Mouse (Mus musculus): Measurements from ENCODE around the gene 8030411F24Rik. TPM values are rescaled to one million over a fixed set of nuclear protein-coding genes. Genes with fewer than 3 reads are reported as not detected.
A peak's percentile ranks its signal among the peaks of the same experiment; 100 is the strongest.

8030411F24Rik gene
- not detected in 2 replicates for polyA plus RNA-seq (2014; fragmentation: Nextera tagmentation; extraction: Ambion mirVana)

GRCm38 (mm10) chr2:148781709-148782108, at the start of gene 8030411F24Rik:
Gene 8030411F24Rik (plus strand): TSS chr2:148782009.
- Histone ChIP-seq H3K4me3 (replicated peaks; ENCODE audit: low read length) (no peak within 1 kb of the TSS), H3K9ac (no peak within 1 kb of the TSS), H3K4me1 (replicated peaks; ENCODE audit: control insufficient read depth, insufficient read depth, low read length) (no peaks in the 10 kb centered on the region), H3K27ac (no peak within 1 kb of the TSS), H3K27me3 (ENCODE audit: control insufficient read depth, insufficient read depth, low read length) (no peaks in the 10 kb centered on the region), H3K9me3 (ENCODE audit: control insufficient read depth, low read length) (no peaks in the 10 kb centered on the region), H3K4me2 (replicated peaks) (no peak within 1 kb of the TSS), H3K36me3 (replicated peaks; ENCODE audit: control insufficient read depth, insufficient read depth) (no peaks in the 10 kb centered on the region)
- DNase-seq (ENCODE audit: low spot score) (no peak), ATAC-seq (ENCODE audit: low FRiP score) (no peak)
- WGBS = 23% methylated on average over 1 of the region's 1 CpGs

- WGBS = 3% methylated on average over 18 of the region's 18 CpGs
- Histone ChIP-seq H3K27ac (peak within 1 kb of the TSS; percentile 61), H3K9ac (peak within 1 kb of the TSS; percentile 95), H3K4me1 (replicated peaks; ENCODE audit: control insufficient read depth, insufficient read depth, low read length) (peaks cover 24% of the 10 kb centered on the region), H3K27me3 (ENCODE audit: control insufficient read depth, insufficient read depth, low read length) (no peaks in the 10 kb centered on the region), H3K9me3 (ENCODE audit: control insufficient read depth, low read length) (no peaks in the 10 kb centered on the region), H3K4me3 (replicated peaks; ENCODE audit: low read length) (peak within 1 kb of the TSS; percentile 86), H3K36me3 (replicated peaks; ENCODE audit: control insufficient read depth, insufficient read depth) (no peaks in the 10 kb centered on the region), H3K4me2 (replicated peaks) (peak within 1 kb of the TSS; percentile 89)
- DNase-seq (ENCODE audit: low spot score) (peak; percentile 92), ATAC-seq (ENCODE audit: low FRiP score) (peak; percentile 100)
Measured at GRCm38 (mm10) chr2:148732327-148733000, 49.3 kb upstream of the 8030411F24Rik start, which contains the start of gene Napb. Gene Napb (minus strand): TSS chr2:148732467.

DNA sequence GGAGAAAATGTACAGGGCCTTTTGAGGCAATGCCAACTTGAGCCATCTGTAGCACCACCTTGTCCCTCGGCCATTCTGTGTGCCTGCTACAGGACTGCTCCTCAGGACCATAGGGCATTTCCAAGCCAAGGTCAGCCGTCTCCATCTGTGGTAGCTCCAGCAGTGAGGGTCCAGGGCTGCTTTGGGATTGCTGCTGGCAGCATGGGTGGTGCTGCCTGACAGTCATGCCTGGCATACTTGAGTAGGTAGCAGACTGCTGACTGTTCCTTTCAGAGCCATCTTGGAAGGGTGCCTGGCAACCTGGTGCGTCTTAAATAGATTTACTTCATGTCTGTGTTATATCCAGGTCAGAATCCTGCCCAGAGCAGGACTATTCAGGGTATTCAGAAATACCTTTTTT, 38.8 kb upstream of the 8030411F24Rik start:
- Histone ChIP-seq H3K9me3 (ENCODE audit: control insufficient read depth, low read length) (no peaks in the 10 kb centered on the region), H3K4me2 (replicated peaks) (no peak overlapping the region), H3K4me3 (replicated peaks; ENCODE audit: low read length) (no peak overlapping the region), H3K36me3 (replicated peaks; ENCODE audit: control insufficient read depth, insufficient read depth) (no peaks in the 10 kb centered on the region), H3K9ac (no peak overlapping the region), H3K27ac (no peak overlapping the region), H3K4me1 (replicated peaks; ENCODE audit: control insufficient read depth, insufficient read depth, low read length) (no peaks in the 10 kb centered on the region), H3K27me3 (ENCODE audit: control insufficient read depth, insufficient read depth, low read length) (no peaks in the 10 kb centered on the region)
- 76% methylated on average over 3 of the region's 3 CpGs for WGBS
- no peak; the same call in 1 of the 2 replicates for ATAC-seq (ENCODE audit: low FRiP score)
- no peak for DNase-seq (ENCODE audit: low spot score)

- Histone ChIP-seq H3K9ac (no peak overlapping the region), H3K9me3 (ENCODE audit: control insufficient read depth, low read length) (no peaks in the 10 kb centered on the region), H3K4me1 (replicated peaks; ENCODE audit: control insufficient read depth, insufficient read depth, low read length) (no peaks in the 10 kb centered on the region), H3K36me3 (replicated peaks; ENCODE audit: control insufficient read depth, insufficient read depth) (no peaks in the 10 kb centered on the region), H3K27ac (no peak overlapping the region), H3K4me2 (replicated peaks) (no peak overlapping the region), H3K27me3 (ENCODE audit: control insufficient read depth, insufficient read depth, low read length) (no peaks in the 10 kb centered on the region), H3K4me3 (replicated peaks; ENCODE audit: low read length) (no peak overlapping the region)
- ATAC-seq (ENCODE audit: low FRiP score) (no peak), DNase-seq (ENCODE audit: low spot score) (no peak)
- 76% methylated on average over 3 of the region's 3 CpGs for WGBS
Measured at GRCm38 (mm10) chr2:148743846-148744407, 37.9 kb upstream of the 8030411F24Rik start.

DNA sequence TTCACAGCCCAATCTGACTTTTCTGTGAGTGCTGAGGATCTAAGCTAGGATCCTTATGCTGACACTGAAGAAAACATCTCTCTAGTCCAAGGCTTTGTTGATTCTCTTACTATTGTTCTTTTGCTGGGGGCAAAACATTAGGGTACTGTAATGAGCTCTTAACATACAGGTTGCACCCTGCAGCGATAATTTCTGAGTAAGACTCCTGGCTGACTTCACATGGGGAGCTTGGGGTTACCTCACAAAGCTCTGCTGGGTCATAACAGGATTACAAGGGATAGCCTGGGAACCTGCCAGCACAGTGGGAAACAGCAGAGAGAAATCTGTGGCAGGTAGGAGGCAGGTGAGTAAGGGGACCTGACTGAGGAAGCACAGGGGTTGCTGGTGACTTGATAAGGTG, 31.8 kb upstream of the 8030411F24Rik start, which contains the start of gene Cstl1:
Cstl1 (plus strand) TSS at position 301 of the 400 bp plus-strand sequence.
- Histone ChIP-seq H3K36me3 (replicated peaks; ENCODE audit: control insufficient read depth, insufficient read depth) (no peaks in the 10 kb centered on the region), H3K27ac (no peak within 1 kb of the TSS), H3K27me3 (ENCODE audit: control insufficient read depth, insufficient read depth, low read length) (no peaks in the 10 kb centered on the region), H3K4me3 (replicated peaks; ENCODE audit: low read length) (no peak within 1 kb of the TSS), H3K4me1 (replicated peaks; ENCODE audit: control insufficient read depth, insufficient read depth, low read length) (no peaks in the 10 kb centered on the region), H3K9ac (no peak within 1 kb of the TSS), H3K9me3 (ENCODE audit: control insufficient read depth, low read length) (no peaks in the 10 kb centered on the region), H3K4me2 (replicated peaks) (no peak within 1 kb of the TSS)
- DNase-seq (ENCODE audit: low spot score) (no peak), ATAC-seq (ENCODE audit: low FRiP score) (no peak)
- 84% methylated on average over 1 of the region's 1 CpGs for WGBS

DNA sequence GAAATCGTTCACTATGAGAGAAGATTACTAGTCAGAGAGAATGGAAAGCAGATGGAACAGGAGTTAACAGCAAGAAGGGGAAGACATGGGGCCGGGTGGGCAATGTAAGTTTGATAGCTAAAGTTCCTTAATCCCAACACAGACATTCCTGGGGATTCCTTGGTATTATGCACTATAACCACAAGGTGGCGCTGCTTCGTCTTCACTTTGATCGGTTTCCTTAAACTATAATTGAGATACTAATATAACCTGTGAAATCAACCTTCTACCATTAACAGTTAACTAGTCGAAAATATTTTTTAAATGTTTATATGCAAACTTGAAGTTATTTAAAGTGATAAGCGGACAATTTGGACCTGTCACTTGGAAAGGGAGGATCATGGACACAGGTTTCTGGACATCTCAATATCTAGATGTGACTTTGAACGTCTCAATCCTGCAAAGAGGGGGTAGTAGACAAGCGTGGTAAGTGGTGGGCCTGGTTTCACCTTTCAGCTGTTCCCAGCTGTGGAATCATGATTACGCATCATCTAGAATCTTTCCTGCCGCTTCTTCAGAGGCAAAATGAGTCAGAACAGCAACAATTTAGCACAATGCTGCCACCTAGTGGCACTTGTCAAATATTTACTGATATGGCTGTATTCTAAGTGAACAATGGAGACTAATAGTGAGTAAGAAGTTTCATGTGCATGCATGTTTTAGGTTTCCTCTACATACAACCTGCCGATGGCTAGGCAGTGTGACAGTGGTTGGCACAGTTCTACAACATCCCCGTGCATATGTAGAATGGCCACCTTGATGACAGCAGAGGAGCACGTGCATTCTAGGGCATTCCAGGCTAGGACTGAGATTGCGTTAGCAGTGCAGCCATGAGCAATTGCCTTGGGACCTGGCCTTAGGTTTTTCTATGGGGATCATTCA, 29.7 kb upstream of the 8030411F24Rik start:
- H3K27me3 ChIP-seq (ENCODE audit: control insufficient read depth, insufficient read depth, low read length) = no peaks in the 10 kb centered on the region
- 0 out of 2 replicates have a peak overlapping the region, but pooled peaks have one; percentile 7 for H3K9ac ChIP-seq
- peak overlapping the region; percentile 27 for H3K4me3 ChIP-seq (replicated peaks; ENCODE audit: low read length)
- H3K36me3 ChIP-seq (replicated peaks; ENCODE audit: control insufficient read depth, insufficient read depth) = no peaks in the 10 kb centered on the region
- no peaks in the 10 kb centered on the region for H3K4me1 ChIP-seq (replicated peaks; ENCODE audit: control insufficient read depth, insufficient read depth, low read length)
- H3K4me2 ChIP-seq (replicated peaks) = peak overlapping the region; percentile 51
- no peak overlapping the region for H3K27ac ChIP-seq
- peak; percentile 91 for ATAC-seq (ENCODE audit: low FRiP score)
- DNase-seq (ENCODE audit: low spot score) = peak; percentile 94
- H3K9me3 ChIP-seq (ENCODE audit: control insufficient read depth, low read length) = no peaks in the 10 kb centered on the region
- WGBS = 18% methylated on average over 15 of the region's 15 CpGs

DNA sequence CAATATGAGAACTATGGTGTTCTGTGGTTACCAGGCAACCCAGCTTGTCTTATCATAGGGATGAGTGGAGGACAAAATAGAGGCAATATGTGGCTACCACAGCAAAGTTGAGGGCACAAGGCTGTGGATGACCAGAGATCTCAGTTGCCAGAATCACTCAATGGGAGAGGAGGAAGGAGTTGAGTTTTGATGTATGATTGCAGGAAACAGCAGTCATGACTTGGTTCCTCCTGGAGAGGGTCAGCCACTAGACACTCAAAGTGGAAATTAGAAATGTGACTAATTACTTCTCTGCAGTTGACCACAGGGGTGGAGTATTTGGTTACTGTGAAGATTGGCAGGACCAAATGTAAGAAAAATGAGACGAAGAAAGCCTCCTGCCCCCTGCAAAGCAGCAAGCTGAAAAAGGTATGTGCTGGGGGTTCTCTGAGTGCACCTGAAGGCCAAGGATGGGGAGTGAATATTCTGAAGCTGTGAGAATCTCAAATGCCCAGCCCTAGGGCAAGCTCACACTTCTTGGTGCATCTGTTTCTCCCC, 27.4 kb upstream of the 8030411F24Rik start:
- no peaks in the 10 kb centered on the region for H3K36me3 ChIP-seq (replicated peaks; ENCODE audit: control insufficient read depth, insufficient read depth)
- H3K27ac ChIP-seq = no peak overlapping the region
- H3K9me3 ChIP-seq (ENCODE audit: control insufficient read depth, low read length) = no peaks in the 10 kb centered on the region
- H3K9ac ChIP-seq = no peak overlapping the region
- H3K27me3 ChIP-seq (ENCODE audit: control insufficient read depth, insufficient read depth, low read length) = no peaks in the 10 kb centered on the region
- ATAC-seq (ENCODE audit: low FRiP score) (no peak), DNase-seq (ENCODE audit: low spot score) (no peak)
- H3K4me3 ChIP-seq (replicated peaks; ENCODE audit: low read length) = no peak overlapping the region
- 70% methylated on average over 1 of the region's 1 CpGs for WGBS
- no peaks in the 10 kb centered on the region for H3K4me1 ChIP-seq (replicated peaks; ENCODE audit: control insufficient read depth, insufficient read depth, low read length)
- H3K4me2 ChIP-seq (replicated peaks) = no peak overlapping the region

GRCm38 (mm10) chr2:148763648-148764388, 18.0 kb upstream of the 8030411F24Rik start:
- no peak overlapping the region for H3K4me2 ChIP-seq (replicated peaks)
- no peaks in the 10 kb centered on the region for H3K9me3 ChIP-seq (ENCODE audit: control insufficient read depth, low read length)
- 100% methylated on average over 1 of the region's 1 CpGs for WGBS
- H3K27ac ChIP-seq = no peak overlapping the region
- H3K36me3 ChIP-seq (replicated peaks; ENCODE audit: control insufficient read depth, insufficient read depth) = no peaks in the 10 kb centered on the region
- H3K4me1 ChIP-seq (replicated peaks; ENCODE audit: control insufficient read depth, insufficient read depth, low read length) = no peaks in the 10 kb centered on the region
- no peak for DNase-seq (ENCODE audit: low spot score)
- H3K4me3 ChIP-seq (replicated peaks; ENCODE audit: low read length) = no peak overlapping the region
- ATAC-seq (ENCODE audit: low FRiP score) = no peak
- no peaks in the 10 kb centered on the region for H3K27me3 ChIP-seq (ENCODE audit: control insufficient read depth, insufficient read depth, low read length)
- no peak overlapping the region for H3K9ac ChIP-seq
